Mouse (Mus musculus) stomach, postnatal 0 days (tissue): Measurements from ENCODE around the gene Palld.

Experiments
- CTCF ChIP-seq: IDR thresholded peaks from 2 replicates; pipeline ENCODE4 v1.5.1; 2016; ENCODE audit warnings: antibody characterized with exemption, low read depth, mild to moderate bottlenecking, moderate library complexity
- EP300 ChIP-seq: optimal IDR thresholded peaks from 2 replicates; pipeline ENCODE3; 2016; ENCODE audit warnings: antibody characterized with exemption

DNA sequence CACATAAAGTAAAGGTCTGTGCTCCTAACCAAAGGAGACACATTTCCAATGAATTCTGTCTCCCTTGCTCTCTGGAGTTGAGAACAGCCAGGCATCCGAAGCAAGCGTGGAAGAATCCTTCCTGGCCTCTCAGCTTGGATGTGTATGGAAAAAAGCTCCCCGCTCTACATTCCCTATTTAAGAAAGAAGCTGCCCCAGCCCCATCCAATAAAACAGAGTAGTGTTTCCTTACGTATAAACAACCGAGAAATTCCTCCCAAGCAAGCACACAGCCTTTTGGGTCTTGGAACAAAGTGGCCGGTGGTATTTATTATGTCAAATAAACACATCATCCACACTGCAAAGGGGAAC is 295.1 kb downstream of the Palld start:
- TF ChIP-seq CTCF (no peak), EP300 (no peak)
